Mouse (Mus musculus): ENCODE measurements around the gene Mras. TPM values are rescaled to one million over a fixed set of nuclear protein-coding genes. Genes with fewer than 3 reads are reported as not detected.

Mras gene
- polyA plus RNA-seq, 1 experiment from 2014 or later, result 10.2 TPM

DNA sequence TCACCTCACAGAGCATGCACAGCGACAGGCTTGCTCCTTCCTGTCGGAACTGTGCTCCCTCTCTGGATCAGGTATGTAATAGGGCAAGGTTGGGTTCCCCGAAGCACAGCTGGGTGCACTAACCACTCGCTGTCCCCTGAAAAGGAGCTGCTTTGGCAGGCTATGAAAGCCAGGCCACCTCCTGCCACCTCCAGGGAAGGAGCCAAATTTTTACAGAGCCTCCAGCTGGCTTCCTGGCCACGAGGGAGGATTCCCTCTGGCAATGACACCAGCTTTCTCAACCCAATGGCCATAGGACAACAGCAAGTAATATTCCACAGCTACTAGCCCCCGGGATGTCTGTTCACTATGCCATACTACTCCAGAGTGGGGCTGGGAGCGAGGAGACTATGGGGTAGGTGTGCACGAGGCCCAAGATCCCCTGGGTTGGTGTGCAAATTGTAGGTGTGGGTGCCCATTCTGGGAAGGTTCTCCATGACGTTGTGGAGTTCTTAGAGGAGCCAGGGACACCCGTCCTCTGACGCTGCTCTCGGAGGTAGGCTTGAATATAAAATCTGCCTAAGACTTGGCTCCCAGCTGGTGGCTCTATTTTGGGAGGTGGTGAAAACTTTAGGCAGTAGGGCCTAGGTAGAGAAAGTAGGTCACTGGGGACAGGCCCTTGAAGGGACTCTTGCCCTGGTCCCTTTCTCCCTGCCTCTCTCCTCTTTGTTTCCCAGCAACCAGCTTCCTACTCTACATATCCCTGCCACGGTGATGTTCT lies 39.9 kb downstream of the Mras start:
- Histone ChIP-seq H3K4me2 (replicated peaks; ENCODE audit: low read depth) (no peak overlapping the region), H3K27ac (replicated peaks) (no peak overlapping the region), H3K36me3 (ENCODE audit: control insufficient read depth, insufficient read depth, low read length) (no peaks in the 10 kb centered on the region), H3K4me1 (replicated peaks; ENCODE audit: control insufficient read depth, insufficient read depth) (no peaks in the 10 kb centered on the region), H3K9ac (ENCODE audit: low read length) (no peak overlapping the region), H3K4me3 (ENCODE audit: low read depth, low read length) (no peak overlapping the region), H3K27me3 (ENCODE audit: control insufficient read depth, insufficient read depth, low read length) (no peaks in the 10 kb centered on the region), H3K9me3 (ENCODE audit: control insufficient read depth, low read length) (no peaks in the 10 kb centered on the region)
- no peak for DNase-seq (ENCODE audit: low spot score)
- no peak for ATAC-seq (ENCODE audit: low FRiP score, low TSS enrichment)
- TF ChIP-seq CTCF (IDR thresholded peaks at IDR 0.05; ENCODE audit: low read depth), result no peak
- no peak for TF ChIP-seq EP300 (optimal IDR thresholded peaks at IDR 0.05)
- 81% methylated on average over 13 of the region's 13 CpGs for WGBS

DNA sequence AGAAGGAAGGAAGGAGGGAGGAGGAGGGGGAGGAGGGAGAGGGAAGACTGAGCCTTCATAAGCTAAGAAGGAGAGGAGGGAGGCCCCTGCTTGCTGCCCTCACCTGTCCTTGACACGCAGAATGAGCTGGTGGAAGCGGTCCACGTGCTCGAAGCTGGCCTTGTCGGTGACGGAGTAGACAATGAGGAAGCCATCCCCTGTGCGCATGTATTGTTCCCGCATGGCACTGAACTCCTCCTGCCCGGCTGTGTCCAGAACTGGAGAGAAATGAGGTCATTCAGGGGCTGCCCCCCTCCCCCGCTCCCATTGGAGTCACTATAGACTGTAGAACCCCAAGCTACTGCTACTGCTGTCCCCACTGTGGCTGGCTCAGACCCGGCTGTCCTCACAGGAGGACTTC lies 42.8 kb downstream of the Mras start:
- no peak for ATAC-seq (ENCODE audit: low FRiP score, low TSS enrichment)
- DNase-seq (ENCODE audit: low spot score), result no peak
- WGBS, result 82% methylated on average over 11 of the region's 11 CpGs
- Histone ChIP-seq H3K27ac (replicated peaks) (no peak overlapping the region), H3K9me3 (ENCODE audit: control insufficient read depth, low read length) (no peaks in the 10 kb centered on the region), H3K4me2 (replicated peaks; ENCODE audit: low read depth) (no peak overlapping the region), H3K4me1 (replicated peaks; ENCODE audit: control insufficient read depth, insufficient read depth) (no peaks in the 10 kb centered on the region), H3K9ac (ENCODE audit: low read length) (no peak overlapping the region), H3K27me3 (ENCODE audit: control insufficient read depth, insufficient read depth, low read length) (no peaks in the 10 kb centered on the region), H3K4me3 (ENCODE audit: low read depth, low read length) (no peak overlapping the region), H3K36me3 (ENCODE audit: control insufficient read depth, insufficient read depth, low read length) (no peaks in the 10 kb centered on the region)
- TF ChIP-seq CTCF (IDR thresholded peaks at IDR 0.05; ENCODE audit: low read depth) (no peak), EP300 (optimal IDR thresholded peaks at IDR 0.05) (no peak)

DNA sequence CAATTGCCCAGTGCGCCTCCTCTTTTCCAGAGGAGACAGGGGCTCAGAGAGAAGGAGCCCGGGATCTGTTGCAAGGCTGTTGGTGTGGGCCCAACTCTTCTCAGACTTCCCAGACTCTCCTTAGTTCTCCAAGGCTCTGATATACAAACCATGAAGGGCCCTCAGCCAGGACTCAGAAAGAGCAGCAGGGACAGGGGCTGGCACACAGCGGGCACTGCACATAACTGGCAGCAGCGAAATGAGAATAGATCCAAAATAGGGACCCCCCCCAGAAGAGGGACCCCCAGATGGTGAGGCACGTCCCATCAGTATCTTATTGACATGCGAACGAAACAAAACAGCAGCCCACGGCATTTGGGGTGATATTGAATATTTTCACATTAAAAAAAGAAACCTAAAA lies 44.0 kb downstream of the Mras start:
- no peak for DNase-seq (ENCODE audit: low spot score)
- Histone ChIP-seq H3K4me2 (replicated peaks; ENCODE audit: low read depth) (no peak overlapping the region), H3K4me1 (replicated peaks; ENCODE audit: control insufficient read depth, insufficient read depth) (no peaks in the 10 kb centered on the region), H3K9me3 (ENCODE audit: control insufficient read depth, low read length) (no peaks in the 10 kb centered on the region), H3K9ac (ENCODE audit: low read length) (no peak overlapping the region), H3K27ac (replicated peaks) (no peak overlapping the region), H3K4me3 (ENCODE audit: low read depth, low read length) (no peak overlapping the region), H3K27me3 (ENCODE audit: control insufficient read depth, insufficient read depth, low read length) (no peaks in the 10 kb centered on the region), H3K36me3 (ENCODE audit: control insufficient read depth, insufficient read depth, low read length) (no peaks in the 10 kb centered on the region)
- TF ChIP-seq EP300 (optimal IDR thresholded peaks at IDR 0.05) (no peak), CTCF (IDR thresholded peaks at IDR 0.05; ENCODE audit: low read depth) (no peak)
- 93% methylated on average over 8 of the region's 8 CpGs for WGBS
- ATAC-seq (ENCODE audit: low FRiP score, low TSS enrichment), result no peak

DNA sequence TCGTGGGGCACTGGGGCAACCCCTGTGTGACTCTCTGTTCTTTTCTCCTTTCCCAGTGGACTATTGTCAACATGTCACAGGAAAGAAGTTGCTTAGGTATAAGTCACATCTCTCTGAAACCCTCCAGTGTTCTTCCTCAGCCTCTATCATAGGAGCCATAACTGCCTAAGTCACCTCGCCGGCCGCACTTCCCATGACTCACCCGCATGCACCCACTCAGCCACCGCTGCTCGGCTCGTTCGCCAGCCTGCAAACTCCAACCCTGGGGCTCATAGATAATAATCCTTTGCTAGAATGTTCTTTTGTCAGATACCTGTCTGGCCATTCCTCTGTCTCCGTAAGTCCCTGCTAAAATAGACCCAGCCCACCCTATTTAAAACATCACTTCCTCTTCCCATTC lies 45.6 kb downstream of the Mras start:
- no peak overlapping the region for H3K4me3 ChIP-seq (ENCODE audit: low read depth, low read length)
- H3K4me2 ChIP-seq (replicated peaks; ENCODE audit: low read depth), result no peak overlapping the region
- DNase-seq (ENCODE audit: low spot score), result no peak
- no peaks in the 10 kb centered on the region for H3K9me3 ChIP-seq (ENCODE audit: control insufficient read depth, low read length)
- no peak overlapping the region for H3K27ac ChIP-seq (replicated peaks)
- H3K4me1 ChIP-seq (replicated peaks; ENCODE audit: control insufficient read depth, insufficient read depth), result no peaks in the 10 kb centered on the region
- TF ChIP-seq EP300 (optimal IDR thresholded peaks at IDR 0.05) (no peak), CTCF (IDR thresholded peaks at IDR 0.05; ENCODE audit: low read depth) (no peak)
- H3K36me3 ChIP-seq (ENCODE audit: control insufficient read depth, insufficient read depth, low read length), result no peaks in the 10 kb centered on the region
- no peak for ATAC-seq (ENCODE audit: low FRiP score, low TSS enrichment)
- H3K9ac ChIP-seq (ENCODE audit: low read length), result no peak overlapping the region
- 91% methylated on average over 10 of the region's 10 CpGs for WGBS
- H3K27me3 ChIP-seq (ENCODE audit: control insufficient read depth, insufficient read depth, low read length), result no peaks in the 10 kb centered on the region

DNA sequence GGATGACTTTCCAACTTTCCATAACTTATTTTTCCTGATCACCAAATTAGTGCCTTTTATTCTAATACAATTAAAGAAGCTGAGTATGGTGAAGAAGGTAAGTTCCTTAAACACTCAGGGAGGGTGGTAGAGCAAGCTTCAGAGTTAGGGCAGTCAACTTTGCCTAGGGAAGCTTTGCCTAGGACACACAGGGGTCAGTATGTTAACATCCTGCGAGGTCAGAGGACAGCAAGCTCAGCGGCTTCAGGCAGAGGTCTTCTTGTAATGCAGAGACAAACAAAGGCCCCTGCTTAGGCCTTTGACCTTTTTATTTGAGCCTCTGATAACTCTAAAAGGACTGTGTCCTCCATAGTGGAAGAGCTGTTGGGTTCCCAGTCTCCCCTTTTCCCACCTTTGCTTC lies 46.5 kb downstream of the Mras start:
- no peaks in the 10 kb centered on the region for H3K36me3 ChIP-seq (ENCODE audit: control insufficient read depth, insufficient read depth, low read length)
- no peak overlapping the region for H3K4me3 ChIP-seq (ENCODE audit: low read depth, low read length)
- TF ChIP-seq EP300 (optimal IDR thresholded peaks at IDR 0.05) (no peak), CTCF (IDR thresholded peaks at IDR 0.05; ENCODE audit: low read depth) (no peak)
- no peak overlapping the region for H3K4me2 ChIP-seq (replicated peaks; ENCODE audit: low read depth)
- no peaks in the 10 kb centered on the region for H3K4me1 ChIP-seq (replicated peaks; ENCODE audit: control insufficient read depth, insufficient read depth)
- no peaks in the 10 kb centered on the region for H3K9me3 ChIP-seq (ENCODE audit: control insufficient read depth, low read length)
- ATAC-seq (ENCODE audit: low FRiP score, low TSS enrichment), result no peak
- H3K27ac ChIP-seq (replicated peaks), result no peak overlapping the region
- no peak for DNase-seq (ENCODE audit: low spot score)
- H3K27me3 ChIP-seq (ENCODE audit: control insufficient read depth, insufficient read depth, low read length), result no peaks in the 10 kb centered on the region
- no peak overlapping the region for H3K9ac ChIP-seq (ENCODE audit: low read length)
- 35% methylated on average over 2 of the region's 2 CpGs for WGBS

DNA sequence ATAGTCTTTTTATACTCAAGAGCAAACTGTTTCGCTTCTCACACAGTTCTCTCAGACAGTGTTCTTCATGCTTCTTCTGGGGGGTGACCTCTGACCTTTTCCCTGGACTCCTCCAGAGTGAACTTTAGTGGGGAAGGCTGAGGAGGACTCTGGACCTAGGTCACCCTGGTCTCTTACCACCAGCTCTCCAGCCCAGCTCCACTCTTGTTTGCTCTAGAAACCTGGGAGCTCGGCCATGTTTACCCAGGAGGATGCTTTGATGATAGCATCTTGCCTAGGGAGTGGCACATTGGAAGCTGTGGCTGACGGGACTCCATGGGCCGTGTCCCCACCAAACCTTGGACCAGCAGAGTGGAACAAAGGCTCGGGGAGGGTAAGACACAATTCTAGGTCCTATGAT lies 47.0 kb downstream of the Mras start:
- TF ChIP-seq EP300 (optimal IDR thresholded peaks at IDR 0.05), result no peak
- no peak for TF ChIP-seq CTCF (IDR thresholded peaks at IDR 0.05; ENCODE audit: low read depth)
- no peaks in the 10 kb centered on the region for H3K36me3 ChIP-seq (ENCODE audit: control insufficient read depth, insufficient read depth, low read length)
- H3K27me3 ChIP-seq (ENCODE audit: control insufficient read depth, insufficient read depth, low read length), result no peaks in the 10 kb centered on the region
- H3K4me1 ChIP-seq (replicated peaks; ENCODE audit: control insufficient read depth, insufficient read depth), result no peaks in the 10 kb centered on the region
- WGBS, result 50% methylated on average over 5 of the region's 5 CpGs
- ATAC-seq (ENCODE audit: low FRiP score, low TSS enrichment) (peak; percentile 84), DNase-seq (ENCODE audit: low spot score) (peak; percentile 68)
- H3K27ac ChIP-seq (replicated peaks), result no peak overlapping the region
- no peaks in the 10 kb centered on the region for H3K9me3 ChIP-seq (ENCODE audit: control insufficient read depth, low read length)
- no peak overlapping the region for H3K4me3 ChIP-seq (ENCODE audit: low read depth, low read length)
- no peak overlapping the region for H3K9ac ChIP-seq (ENCODE audit: low read length)
- no peak overlapping the region for H3K4me2 ChIP-seq (replicated peaks; ENCODE audit: low read depth)
